Mouse (Mus musculus): Measurements from ENCODE around the gene Fnbp1l.

Fnbp1l gene

GRCm38 (mm10) chr3:122528477-122528876 is 91.0 kb downstream of the Fnbp1l start:
- DNase-seq (ENCODE audit: low spot score), result no peak

GRCm38 (mm10) chr3:122521294-122521693 is 98.2 kb downstream of the Fnbp1l start:
- DNase-seq (ENCODE audit: low spot score), result no peak

GRCm38 (mm10) chr3:122520875-122521274 is 98.6 kb downstream of the Fnbp1l start:
- no peak for DNase-seq (ENCODE audit: low spot score)

GRCm38 (mm10) chr3:122520365-122520764 is 99.2 kb downstream of the Fnbp1l start:
- no peak for DNase-seq (ENCODE audit: low spot score)

- no peak for DNase-seq (ENCODE audit: low spot score)
These were observed 100.4 kb downstream of the Fnbp1l start for GRCm38 (mm10) chr3:122519082-122519481.

- DNase-seq (ENCODE audit: low spot score), result no peak
These were observed 101.2 kb downstream of the Fnbp1l start for GRCm38 (mm10) chr3:122518231-122518736.

- no peak for DNase-seq (ENCODE audit: low spot score)
These were observed 101.8 kb downstream of the Fnbp1l start for GRCm38 (mm10) chr3:122517726-122518125.

- DNase-seq (ENCODE audit: low spot score), result no peak
These were observed 103.2 kb downstream of the Fnbp1l start for GRCm38 (mm10) chr3:122516327-122516695.

- DNase-seq (ENCODE audit: low spot score), result no peak
These were observed 103.8 kb downstream of the Fnbp1l start for GRCm38 (mm10) chr3:122515568-122516326.

GRCm38 (mm10) chr3:122512725-122513375 is 106.7 kb downstream of the Fnbp1l start:
- DNase-seq (ENCODE audit: low spot score), result no peak

GRCm38 (mm10) chr3:122511721-122512619 is 107.5 kb downstream of the Fnbp1l start:
- DNase-seq (ENCODE audit: low spot score), result no peak

- DNase-seq (ENCODE audit: low spot score), result no peak
These were observed 108.6 kb downstream of the Fnbp1l start for GRCm38 (mm10) chr3:122510932-122511331.

GRCm38 (mm10) chr3:122510240-122510750 is 109.2 kb downstream of the Fnbp1l start:
- DNase-seq (ENCODE audit: low spot score), result no peak

GRCm38 (mm10) chr3:122509534-122510239 is 109.8 kb downstream of the Fnbp1l start:
- peak; percentile 37 for DNase-seq (ENCODE audit: low spot score)

- peak; percentile 41 for DNase-seq (ENCODE audit: low spot score)
These were observed 110.4 kb downstream of the Fnbp1l start for GRCm38 (mm10) chr3:122509084-122509483.

- DNase-seq (ENCODE audit: low spot score), result no peak
These were observed 111.7 kb downstream of the Fnbp1l start for GRCm38 (mm10) chr3:122507826-122508225.

GRCm38 (mm10) chr3:122506343-122506916 is 113.1 kb downstream of the Fnbp1l start:
- DNase-seq (ENCODE audit: low spot score), result no peak

- DNase-seq (ENCODE audit: low spot score), result no peak
These were observed 118.6 kb downstream of the Fnbp1l start for GRCm38 (mm10) chr3:122500929-122501328.

- DNase-seq (ENCODE audit: low spot score), result no peak
These were observed 119.9 kb downstream of the Fnbp1l start for GRCm38 (mm10) chr3:122499647-122500046.

GRCm38 (mm10) chr3:122498528-122498927 is 121.0 kb downstream of the Fnbp1l start:
- no peak for DNase-seq (ENCODE audit: low spot score)

- no peak for DNase-seq (ENCODE audit: low spot score)
These were observed 121.6 kb downstream of the Fnbp1l start for GRCm38 (mm10) chr3:122497871-122498270.

Measured in urinary bladder, postnatal 25 days (tissue).